Comparison of ENCODE assay signal across 36 mouse cellular contexts in genomic region chr6:114267979-114268378, GRCm38 (mm10). TPM values are rescaled to one million over a fixed set of nuclear protein-coding genes. Genes with fewer than 3 reads are reported as not detected.
"Had no signal": no experiment of that assay in that cellular context is flagged by ENCODE, and none has a peak within 500 bp of the region (broad histone marks: within the 10 kb centered on the region; RNA-seq: fewer than 3 reads in every experiment).

No protein-coding gene starts in this region.

- H3K4me1 ChIP-seq: intestine, embryonic 15.5 days; kidney, embryonic 15.5 days had no signal

- H3K36me3 ChIP-seq: heart, embryonic 10.5 days; heart, embryonic 12.5 days; heart, embryonic 13.5 days; heart, embryonic 15.5 days; hindbrain, embryonic 12.5 days; hindbrain, embryonic 13.5 days; hindbrain, embryonic 15.5 days; intestine, embryonic 15.5 days; kidney, embryonic 15.5 days had no signal

- H3K4me3 ChIP-seq: heart, embryonic 10.5 days; heart, embryonic 12.5 days; heart, embryonic 13.5 days; heart, embryonic 15.5 days; hindbrain, embryonic 12.5 days; hindbrain, embryonic 13.5 days; hindbrain, embryonic 15.5 days; intestine, embryonic 15.5 days; kidney, embryonic 15.5 days; layer of hippocampus, adult 2 months; left cerebral cortex, adult 2 months had no signal

- DNase-seq: heart, postnatal 10 days; heart, postnatal 14 days; heart, postnatal 36 days; heart, postnatal 4 days; kidney, adult 11 months; kidney, adult 18-20 months; kidney, adult 2 months; kidney, adult 8-10 months; kidney, adult 9 months; kidney, postnatal 10 days; kidney, postnatal 14 days; kidney, postnatal 25 days; kidney, postnatal 36 days; kidney, postnatal 4 days; layer of hippocampus, adult 9-11 months had no signal

- H3K27me3 ChIP-seq: hindbrain, embryonic 12.5 days; hindbrain, embryonic 13.5 days; hindbrain, embryonic 15.5 days had no signal

- H3K4me2 ChIP-seq: heart, embryonic 11.5 days; heart, embryonic 12.5 days; heart, embryonic 13.5 days; heart, embryonic 15.5 days; hindbrain, embryonic 12.5 days; hindbrain, embryonic 13.5 days; hindbrain, embryonic 14.5 days; hindbrain, embryonic 15.5 days; intestine, embryonic 15.5 days; kidney, embryonic 15.5 days had no signal

- ATAC-seq: hindbrain, postnatal 0 days; inflammation-experienced regulatory T-cells, adult 6 months; intestine, embryonic 15.5 days; intestine, embryonic 16.5 days; intestine, postnatal 0 days had no signal

- H3K27ac ChIP-seq: heart, embryonic 10.5 days; heart, embryonic 13.5 days; heart, embryonic 15.5 days; hindbrain, embryonic 12.5 days; hindbrain, embryonic 13.5 days; hindbrain, embryonic 14.5 days; hindbrain, embryonic 15.5 days; hindbrain, postnatal 0 days; intestine, embryonic 15.5 days; kidney, embryonic 15.5 days; kidney, postnatal 0 days; layer of hippocampus, adult 2 months; left cerebral cortex, adult 2 months had no signal

- H3K9me3 ChIP-seq: heart, embryonic 10.5 days; heart, embryonic 12.5 days; heart, embryonic 13.5 days; heart, embryonic 15.5 days; hindbrain, embryonic 12.5 days; hindbrain, embryonic 13.5 days; hindbrain, embryonic 15.5 days; intestine, embryonic 15.5 days; kidney, embryonic 15.5 days had no signal

- H3K9ac ChIP-seq: heart, embryonic 12.5 days; heart, embryonic 13.5 days; heart, embryonic 15.5 days; hindbrain, embryonic 12.5 days; hindbrain, embryonic 13.5 days; hindbrain, embryonic 14.5 days; hindbrain, embryonic 15.5 days; intestine, embryonic 15.5 days; kidney, embryonic 15.5 days had no signal

RNA-seq across cellular contexts. Expression of gene Slc6a1, which starts 14.5 kb away (rescaled TPM):
- total RNA-seq: hematopoietic stem cell, adult 5-6 weeks had no signal
- polyA plus RNA-seq: heart, postnatal 0 days; intestine, embryonic 14.5 days; intestine, embryonic 16.5 days; intestine, postnatal 0 days had no signal
